Mouse (Mus musculus) WW6 (cell line): Measurements from ENCODE around the gene Gm11127.
"Not testable (repeated sequence)": the region's sequence is repeated elsewhere in the genome, so short reads cannot be mapped to it uniquely, and the experiment has no call there.

ENCODE experiments used
- DNase-seq: peaks from one replicate; pipeline ENCODE4 v3.0.0-alpha.2; 2013; ENCODE audit warnings: low read depth, low spot score

Gene Gm11127

GRCm38 (mm10) chr17:36031583-36032331 lies 26.4 kb downstream of the Gm11127 start:
- DNase-seq, result not testable (repeated sequence)

- not testable (repeated sequence) for DNase-seq
Observed at GRCm38 (mm10) chr17:36030703-36031582, 27.2 kb downstream of the Gm11127 start.

GRCm38 (mm10) chr17:36030046-36030702 lies 28.0 kb downstream of the Gm11127 start:
- not testable (repeated sequence) for DNase-seq

- no peak for DNase-seq
Observed at GRCm38 (mm10) chr17:36028879-36029619, 29.1 kb downstream of the Gm11127 start.

- DNase-seq, result no peak
Observed at GRCm38 (mm10) chr17:36027663-36028062, 30.5 kb downstream of the Gm11127 start.

GRCm38 (mm10) chr17:36025901-36026300 lies 32.3 kb downstream of the Gm11127 start:
- no peak for DNase-seq

- no peak for DNase-seq
Observed at GRCm38 (mm10) chr17:36025197-36025596, 33.0 kb downstream of the Gm11127 start.

GRCm38 (mm10) chr17:36023710-36024654 lies 34.2 kb downstream of the Gm11127 start:
- no peak for DNase-seq

- no peak for DNase-seq
Observed at GRCm38 (mm10) chr17:36022922-36023321, 35.2 kb downstream of the Gm11127 start.

- DNase-seq, result no peak
Observed at GRCm38 (mm10) chr17:36022098-36022497, 36.1 kb downstream of the Gm11127 start.

- DNase-seq, result no peak
Observed at GRCm38 (mm10) chr17:36021309-36021708, 36.9 kb downstream of the Gm11127 start.

- DNase-seq, result no peak
Observed at GRCm38 (mm10) chr17:36020191-36021073, 37.7 kb downstream of the Gm11127 start, which contains the start of gene H2-T24. H2-T24 (minus strand) TSS chr17:36020560.

- DNase-seq, result no peak
Observed at GRCm38 (mm10) chr17:36019519-36019918, 38.7 kb downstream of the Gm11127 start.

- no peak for DNase-seq
Observed at GRCm38 (mm10) chr17:36018979-36019378, 39.2 kb downstream of the Gm11127 start.

- no peak for DNase-seq
Observed at GRCm38 (mm10) chr17:36017046-36017445, 41.1 kb downstream of the Gm11127 start.

GRCm38 (mm10) chr17:36014977-36015376 lies 43.2 kb downstream of the Gm11127 start:
- DNase-seq, result no peak
